In the genomic region with DNA sequence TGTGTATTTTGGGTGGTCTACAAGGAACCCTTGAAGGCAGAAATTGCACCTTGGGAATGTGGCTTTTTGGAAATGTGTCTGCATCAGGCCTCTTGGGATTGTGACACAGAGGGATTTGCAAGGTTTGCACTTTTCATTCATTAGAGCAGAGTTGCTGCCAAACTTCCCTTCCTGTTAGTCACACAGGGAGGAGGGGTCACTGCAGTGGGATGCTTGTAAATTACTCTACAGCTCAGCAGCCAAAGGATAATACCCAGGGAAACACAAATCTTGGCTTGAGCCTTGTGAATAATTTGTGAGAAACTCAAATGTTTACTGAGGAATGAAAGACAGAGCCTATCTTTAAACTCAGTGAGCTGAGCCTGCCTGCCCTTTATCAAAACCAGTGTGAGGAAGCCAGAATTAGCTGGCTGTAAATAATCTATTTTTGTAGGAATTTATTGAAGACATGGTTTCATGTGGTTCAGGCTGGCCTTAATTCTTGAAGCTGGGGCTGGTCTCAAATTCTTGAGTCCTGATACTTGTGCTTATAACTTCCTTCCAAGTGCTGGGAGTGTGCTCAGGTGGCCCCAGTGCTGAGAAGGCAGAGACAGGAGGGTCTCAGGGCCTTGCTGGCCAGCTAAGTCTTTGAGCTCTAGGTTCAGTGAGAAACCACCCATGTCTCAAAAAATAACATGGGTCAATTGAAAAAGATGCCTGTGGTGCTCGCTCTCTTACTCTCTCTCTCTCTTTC, we compare ENCODE assay signal across 9 mouse cellular contexts. TPM values are rescaled to one million over a fixed set of nuclear protein-coding genes. Genes with fewer than 3 reads are reported as not detected.
DNase-seq lines count a peak whose midpoint lies in the region; ATAC-seq and TF ChIP-seq lines count a peak whose summit lies in the region.
"Had no signal": no experiment of that assay in that cellular context is flagged by ENCODE, and none has a peak within 500 bp of the region (broad histone marks: within the 10 kb centered on the region; RNA-seq: fewer than 3 reads in every experiment).

No protein-coding gene starts in this region.

- ATAC-seq in midbrain, embryonic 11.5 days (ENCODE audit: low FRiP score): no peak
- ATAC-seq in lung, postnatal 0 days: peak; percentile 76
- no peak for ATAC-seq in megakaryocyte-erythroid progenitor cell, adult 5-6 weeks (replicated peaks; ENCODE audit: low FRiP score, low TSS enrichment, poor library complexity, severe bottlenecking)

- no peak for DNase-seq in midbrain, embryonic 10.5 days (ENCODE audit: low spot score)
- DNase-seq in midbrain, embryonic 11.5 days (ENCODE audit: low spot score, missing footprints): no peak
- peak; percentile 23 for DNase-seq in heart, postnatal 25 days (ENCODE audit: low spot score)
- peak; percentile 90 for DNase-seq in lung, postnatal 0 days (ENCODE audit: low spot score)
- no peak for DNase-seq in layer of hippocampus, adult 9-10 months (ENCODE audit: low spot score)
- DNase-seq in cerebellum, adult 9-10 months: no peak

- WGBS in midbrain, embryonic 10.5 days: 73% methylated on average over 1 of the region's 1 CpGs
- 93% methylated on average over 1 of the region's 1 CpGs for WGBS in midbrain, embryonic 11.5 days
- 91% methylated on average over 1 of the region's 1 CpGs for WGBS in lung, postnatal 0 days

- no peak for TF ChIP-seq POLR2A in embryonic fibroblast, embryonic 13.5 days (IDR thresholded peaks at IDR 0.05; ENCODE audit: low read depth, low read length)

- peak; percentile 68 for TF ChIP-seq EP300 in lung, postnatal 0 days (IDR thresholded peaks at IDR 0.05)

- no peak overlapping the region for H3K4me3 ChIP-seq in midbrain, embryonic 10.5 days
- H3K4me3 ChIP-seq in midbrain, embryonic 11.5 days (ENCODE audit: low read depth, low read length): no peak overlapping the region
- H3K4me3 ChIP-seq in embryonic fibroblast, embryonic 13.5 days (ENCODE audit: insufficient read depth, low read length): no peak overlapping the region
- no peak overlapping the region for H3K4me3 ChIP-seq in lung, postnatal 0 days (ENCODE audit: low read depth, low read length)
- H3K4me3 ChIP-seq: layer of hippocampus, adult 2 months had no signal

- no peaks in the 10 kb centered on the region for H3K27me3 ChIP-seq in midbrain, embryonic 10.5 days (ENCODE audit: low read depth, poor library complexity, severe bottlenecking)
- no peaks in the 10 kb centered on the region for H3K27me3 ChIP-seq in midbrain, embryonic 11.5 days (ENCODE audit: control insufficient read depth, insufficient read depth, low read length)
- H3K27me3 ChIP-seq in lung, postnatal 0 days (replicated peaks; ENCODE audit: insufficient read depth, low read length): no peaks in the 10 kb centered on the region

- H3K9ac ChIP-seq in midbrain, embryonic 11.5 days (ENCODE audit: low read length): no peak overlapping the region
- H3K9ac ChIP-seq in lung, postnatal 0 days (replicated peaks; ENCODE audit: low read depth): no peak overlapping the region

- peak overlapping the region; percentile 10; the same call in 1 of the 2 replicates for H3K27ac ChIP-seq in midbrain, embryonic 10.5 days (replicated peaks)
- no peak overlapping the region for H3K27ac ChIP-seq in midbrain, embryonic 11.5 days (ENCODE audit: low read depth, low read length)
- peak overlapping the region; percentile 6; the same call in 1 of the 2 replicates for H3K27ac ChIP-seq in embryonic fibroblast, embryonic 13.5 days (ENCODE audit: insufficient read depth, low read length)
- H3K27ac ChIP-seq in lung, postnatal 0 days (ENCODE audit: low read length): peak overlapping the region; percentile 11
- H3K27ac ChIP-seq: layer of hippocampus, adult 2 months had no signal

- H3K4me2 ChIP-seq in midbrain, embryonic 11.5 days: no peak overlapping the region
- H3K4me2 ChIP-seq in lung, postnatal 0 days (replicated peaks; ENCODE audit: low read depth, low read length): no peak overlapping the region

- no peak for TF ChIP-seq CTCF in embryonic fibroblast, embryonic 13.5 days (IDR thresholded peaks at IDR 0.05; ENCODE audit: borderline replicate concordance, insufficient read depth, low read length)
- no peak for TF ChIP-seq CTCF in lung, postnatal 0 days (IDR thresholded peaks at IDR 0.05)

- intact Hi-C loops in heart, postnatal 25 days (cut with DNase I): no loop called here

- H3K9me3 ChIP-seq in midbrain, embryonic 10.5 days (replicated peaks): no peaks in the 10 kb centered on the region
- H3K9me3 ChIP-seq in midbrain, embryonic 11.5 days (ENCODE audit: control insufficient read depth, low read length): no peaks in the 10 kb centered on the region
- H3K9me3 ChIP-seq in lung, postnatal 0 days (ENCODE audit: low read length): no peaks in the 10 kb centered on the region

- H3K36me3 ChIP-seq in midbrain, embryonic 10.5 days: no peaks in the 10 kb centered on the region
- H3K36me3 ChIP-seq in midbrain, embryonic 11.5 days (ENCODE audit: control insufficient read depth, insufficient read depth, low read length): no peaks in the 10 kb centered on the region
- no peaks in the 10 kb centered on the region for H3K36me3 ChIP-seq in lung, postnatal 0 days (ENCODE audit: insufficient read depth, low read length)

- peaks cover 3% of the 10 kb centered on the region; the same call in 1 of the 2 replicates for H3K4me1 ChIP-seq in midbrain, embryonic 10.5 days
- H3K4me1 ChIP-seq in midbrain, embryonic 11.5 days (ENCODE audit: control insufficient read depth, insufficient read depth, low read length): no peaks in the 10 kb centered on the region
- peaks cover 14% of the 10 kb centered on the region for H3K4me1 ChIP-seq in embryonic fibroblast, embryonic 13.5 days (ENCODE audit: control insufficient read depth, insufficient read depth, low read length)
- 0 out of 2 replicates have a peak, but pooled peaks cover 4% of the 10 kb centered on the region for H3K4me1 ChIP-seq in lung, postnatal 0 days (ENCODE audit: insufficient read depth, low read depth, low read length)

RNA-seq across cellular contexts. Expression of gene Gab1, which starts 32.9 kb away (rescaled TPM):
- 12.9 and 13.0 TPM in 2 replicates for polyA plus RNA-seq in midbrain, embryonic 10.5 days (2016; fragmentation: Nextera tagmentation; extraction: Ambion mirVana)
- polyA plus RNA-seq in midbrain, embryonic 11.5 days (2014; fragmentation: Nextera tagmentation; extraction: Ambion mirVana): 17.2 and 18.0 TPM in 2 replicates
- polyA plus RNA-seq in embryonic fibroblast, embryonic 13.5 days (2011; ENCODE audit: insufficient read length, low read depth, missing spikeins): 15.5 and 25.4 TPM in 2 replicates
- 10 to 100 TPM; 34.1 to 38.8 TPM for total RNA-seq in heart, postnatal 25 days (2021)
- 16.9 and 18.9 TPM in 2 replicates for polyA plus RNA-seq in lung, postnatal 0 days (2015; fragmentation: Nextera tagmentation; extraction: Ambion mirVana)
- total RNA-seq in megakaryocyte-erythroid progenitor cell, adult 5-6 weeks (2014; fragmentation: Nextera tagmentation): 16.9 and 22.1 TPM in 2 replicates
- 4.1 and 7.9 TPM in 2 replicates for total RNA-seq in megakaryocyte-erythroid progenitor cell, adult 5-6 weeks (2017)

Comparison
In these comparisons a context has a peak if more than half of its experiments do, and no peak if none do; other contexts are left out.
1. DNase-seq: peak in heart, postnatal 25 days (single experiment) and lung, postnatal 0 days (single experiment); none in midbrain, embryonic 10.5 days (single experiment), midbrain, embryonic 11.5 days (single experiment), layer of hippocampus, adult 9-10 months (single experiment) and cerebellum, adult 9-10 months (single experiment).